Mouse (Mus musculus) liver, embryonic 15.5 days (tissue): ENCODE results near the gene Snx30. TPM values are rescaled to one million over a fixed set of nuclear protein-coding genes. Genes with fewer than 3 reads are reported as not detected.
"Not testable (repeated sequence)": the region's sequence is repeated elsewhere in the genome, so short reads cannot be mapped to it uniquely, and the experiment has no call there.

Experiments
- ATAC-seq: fragments of 200-750 bp; cut with Nextera tagmentation; 2 replicates; pipeline ENCODE4 v1.8.0; 2017; ENCODE audit warnings: moderate number of reproducible peaks, mild to moderate bottlenecking, moderate library complexity; ENCODE audit not compliant: insufficient read depth
- H3K27ac ChIP-seq: fragments of 300-500 bp; sonication (generic); replicated peaks from 2 replicates; pipeline ENCODE4 v1.5.1; 2015; ENCODE audit warnings: mild to moderate bottlenecking, inconsistent platforms
- H3K27me3 ChIP-seq: fragments of 300-500 bp; sonication (generic); 2 replicates; pipeline ENCODE4 v1.6.1; 2015; ENCODE audit warnings: mild to moderate bottlenecking, inconsistent platforms
- H3K36me3 ChIP-seq: fragments of 300-500 bp; sonication (generic); replicated peaks from 2 replicates; pipeline ENCODE4 v1.6.1; 2015; ENCODE audit warnings: moderate library complexity, mild to moderate bottlenecking, inconsistent platforms
- H3K4me1 ChIP-seq: fragments of 300-500 bp; sonication (generic); replicated peaks from 2 replicates; pipeline ENCODE4 v1.6.1; 2015; ENCODE audit warnings: inconsistent platforms
- H3K4me2 ChIP-seq: fragments of 300-500 bp; sonication (generic); 2 replicates; pipeline ENCODE4 v1.6.1; 2015; ENCODE audit warnings: moderate library complexity, mild to moderate bottlenecking, inconsistent platforms
- H3K4me3 ChIP-seq: fragments of 300-500 bp; sonication (generic); replicated peaks from 2 replicates; pipeline ENCODE4 v1.5.1; 2015; ENCODE audit warnings: mild to moderate bottlenecking, inconsistent platforms
- H3K9ac ChIP-seq: fragments of 300-500 bp; sonication (generic); 2 replicates; pipeline ENCODE4 v1.6.1; 2015; ENCODE audit warnings: moderate library complexity, mild to moderate bottlenecking, inconsistent platforms
- H3K9me3 ChIP-seq: fragments of 300-500 bp; sonication (generic); replicated peaks from 2 replicates; pipeline ENCODE4 v1.6.1; 2016; ENCODE audit warnings: inconsistent platforms
- WGBS: fragments of 180-500 bp; shearing (Covaris S2); methylation state at CpG from one replicate; pipeline ENCODE4 v1.1.7; 2015; ENCODE audit warnings: mixed read lengths; ENCODE audit not compliant: insufficient replicate concordance; 5-methylcytosine and 5-hydroxymethylcytosine counted together
- polyA plus RNA-seq: library from polyadenylated mRNA; unstranded; fragments of >200 nt; fragmentation: Nextera tagmentation; extraction: Ambion mirVana; gene quantifications from 2 replicates; pipeline ENCODE4 v1.2.1, GENCODE M21; 2015

Snx30 gene
- polyA plus RNA-seq, 1 experiment from 2014 or later, result 4.3 TPM

DNA sequence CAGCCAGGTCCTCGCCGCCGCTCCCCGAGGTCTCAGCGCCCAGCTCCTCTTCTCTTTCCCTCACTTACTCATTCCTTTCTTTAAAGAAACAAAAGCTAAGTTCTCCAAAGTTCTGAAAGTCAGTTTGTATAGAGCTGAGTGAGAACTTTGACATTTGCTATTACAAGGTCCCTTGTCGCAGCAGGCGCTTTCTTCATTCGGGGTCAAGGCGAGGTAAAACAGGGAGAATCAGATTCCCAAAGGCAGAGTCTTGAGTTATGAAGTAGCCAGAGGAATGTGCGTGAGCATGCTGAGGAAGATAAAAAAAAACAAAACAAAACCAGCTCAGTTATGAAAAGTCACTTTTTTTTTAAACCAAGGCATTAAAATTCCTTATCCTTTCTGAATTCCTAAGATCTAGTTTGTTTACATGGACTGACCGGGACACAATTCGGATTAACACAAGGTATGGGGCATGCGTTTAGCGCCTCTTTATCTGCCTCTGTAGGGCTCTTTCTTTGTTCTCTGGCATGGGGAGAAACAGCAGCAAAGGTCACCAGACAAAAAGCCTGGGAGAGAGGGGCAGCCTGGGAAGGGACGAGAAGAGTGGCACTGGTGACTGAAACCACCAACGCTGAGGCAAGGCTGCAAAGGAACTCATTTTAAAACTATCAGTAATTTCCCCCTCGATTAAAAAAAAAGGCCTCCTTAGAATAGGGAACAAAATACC lies 33.3 kb upstream of the Snx30 start:
- H3K4me1 ChIP-seq, result no peaks in the 10 kb centered on the region
- no peak for ATAC-seq
- no peaks in the 10 kb centered on the region for H3K9me3 ChIP-seq
- H3K4me2 ChIP-seq, result no peak overlapping the region
- H3K27me3 ChIP-seq, result no peaks in the 10 kb centered on the region
- peaks cover 60% of the 10 kb centered on the region for H3K36me3 ChIP-seq
- H3K4me3 ChIP-seq, result no peak overlapping the region
- H3K27ac ChIP-seq, result no peak overlapping the region
- no peak overlapping the region for H3K9ac ChIP-seq
- 83% methylated on average over 17 of the region's 17 CpGs for WGBS

DNA sequence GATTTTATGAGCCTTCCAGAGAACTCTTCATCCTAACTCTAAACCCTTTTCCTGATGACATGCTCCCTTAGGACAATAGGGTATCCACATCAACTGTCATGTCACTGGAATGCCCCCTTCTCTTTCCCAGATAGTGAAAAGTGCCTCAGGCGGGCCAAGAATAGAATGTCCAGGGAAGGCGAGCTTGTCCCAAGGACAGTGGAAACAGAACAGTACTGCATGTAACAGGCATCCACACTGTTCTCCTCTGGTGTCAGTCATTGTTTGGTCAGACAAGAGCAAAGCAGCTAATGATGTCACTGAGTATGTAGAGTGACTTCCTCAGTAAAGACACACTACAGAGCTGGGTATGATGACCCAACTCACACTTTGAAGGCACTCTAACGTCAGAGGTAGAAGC lies 27.8 kb upstream of the Snx30 start:
- Histone ChIP-seq H3K4me2 (no peak overlapping the region), H3K36me3 (peaks cover 39% of the 10 kb centered on the region), H3K4me1 (peaks cover 21% of the 10 kb centered on the region), H3K27ac (no peak overlapping the region), H3K9ac (no peak overlapping the region), H3K27me3 (no peaks in the 10 kb centered on the region), H3K4me3 (no peak overlapping the region), H3K9me3 (no peaks in the 10 kb centered on the region)
- no peak for ATAC-seq
- WGBS, result 63% methylated on average over 3 of the region's 3 CpGs

DNA sequence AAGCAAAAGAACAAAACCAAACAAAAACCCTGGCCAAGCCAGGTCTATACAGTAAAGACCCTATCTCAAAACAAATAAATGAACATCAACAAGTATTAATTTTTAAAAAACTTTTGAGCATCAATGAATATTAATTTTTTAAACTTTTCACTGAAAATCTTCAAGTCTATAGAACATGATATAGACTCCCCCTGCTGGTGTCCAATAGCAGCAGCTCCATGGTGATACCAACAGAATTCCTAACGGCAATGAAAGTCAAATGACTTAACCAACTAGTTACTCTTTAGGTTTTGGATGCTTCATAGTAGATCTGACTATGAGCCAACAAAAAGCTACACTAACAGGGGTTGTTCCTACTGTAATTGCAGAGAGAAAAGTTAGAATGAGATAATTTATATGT lies 25.1 kb upstream of the Snx30 start:
- Histone ChIP-seq H3K4me3 (no peak overlapping the region), H3K9ac (no peak overlapping the region), H3K27ac (no peak overlapping the region), H3K4me1 (peaks cover 28% of the 10 kb centered on the region), H3K4me2 (no peak overlapping the region), H3K36me3 (peaks cover 18% of the 10 kb centered on the region), H3K9me3 (no peaks in the 10 kb centered on the region), H3K27me3 (no peaks in the 10 kb centered on the region)
- WGBS, result 42% methylated on average over 1 of the region's 1 CpGs
- no peak for ATAC-seq

DNA sequence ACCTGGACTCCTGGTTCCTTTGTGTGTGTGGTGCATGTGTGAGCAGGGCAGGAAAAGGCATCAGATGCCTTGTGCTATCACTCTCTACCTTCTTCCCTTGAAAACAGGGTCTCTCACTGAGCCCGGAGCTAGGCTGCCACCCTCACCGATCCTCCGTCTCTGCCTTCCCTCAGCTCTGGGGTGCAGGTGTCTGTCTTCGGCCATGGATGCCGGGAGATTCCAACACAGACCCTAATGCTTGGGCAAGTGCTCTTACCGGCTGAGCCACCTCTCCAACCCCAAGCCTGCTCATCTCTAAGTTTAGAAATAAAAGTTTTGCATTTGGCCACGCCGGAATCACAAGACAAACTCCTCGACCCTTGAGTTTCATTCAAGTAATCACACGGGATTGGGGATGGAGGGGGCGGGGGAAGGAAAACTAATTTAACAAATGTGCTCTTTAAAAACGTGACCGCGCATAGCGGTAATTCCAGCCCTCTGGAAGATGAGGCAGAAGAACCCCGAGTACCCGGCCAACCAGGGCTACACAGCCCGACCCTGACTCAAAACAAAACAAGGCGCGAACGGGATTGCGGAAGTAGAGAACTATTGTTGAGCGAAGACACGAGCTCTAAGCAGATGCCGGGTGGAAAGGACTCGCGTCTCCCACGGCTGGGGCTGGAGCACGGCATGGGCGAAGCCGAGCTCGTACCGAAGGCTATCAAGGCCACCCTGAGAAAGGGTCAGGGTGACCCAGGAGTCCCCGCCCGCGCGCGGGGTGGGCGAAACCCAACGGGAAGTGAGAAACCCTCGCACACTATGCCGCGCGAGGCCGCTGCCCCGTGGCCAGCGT lies 22.6 kb upstream of the Snx30 start:
- WGBS, result under 1% methylated on average over 47 of the region's 47 CpGs

DNA sequence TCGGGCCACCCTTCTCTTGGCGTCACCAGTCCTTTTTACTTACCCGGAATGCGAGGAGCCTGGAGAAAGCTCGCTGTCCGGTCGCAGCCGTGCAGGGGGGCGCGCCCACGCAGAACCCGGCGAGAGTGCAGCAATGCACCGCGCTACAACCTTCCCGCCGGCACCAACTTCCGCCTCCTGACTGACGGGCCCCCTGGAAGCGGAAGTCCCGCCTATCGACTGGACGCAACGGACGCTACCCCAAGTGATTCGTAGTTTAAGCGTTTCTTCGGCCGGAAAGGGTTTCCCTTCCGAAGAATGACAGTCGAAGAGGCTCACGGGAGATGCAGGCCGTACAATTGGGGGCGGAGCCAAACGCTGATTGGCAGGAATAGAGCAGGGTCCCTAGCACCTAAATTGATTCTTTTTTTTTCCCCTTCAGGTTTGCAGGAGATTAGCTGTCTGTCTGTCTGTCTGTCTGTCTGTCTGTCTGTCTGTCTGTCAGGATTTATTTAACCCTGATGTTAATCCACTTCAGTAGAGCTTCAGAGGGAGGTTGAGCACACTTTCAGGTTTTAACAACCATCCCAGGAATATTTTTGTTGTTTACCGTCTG lies 21.9 kb upstream of the Snx30 start:
- H3K27me3 ChIP-seq, result no peaks in the 10 kb centered on the region
- H3K4me2 ChIP-seq, result peak overlapping the region; percentile 92
- WGBS, result under 1% methylated on average over 36 of the region's 36 CpGs
- H3K4me3 ChIP-seq, result peak overlapping the region; percentile 87
- peak overlapping the region; percentile 59 for H3K27ac ChIP-seq
- ATAC-seq, result peak; percentile 95
- no peaks in the 10 kb centered on the region for H3K9me3 ChIP-seq
- H3K9ac ChIP-seq, result peak overlapping the region; percentile 80
- peaks cover 28% of the 10 kb centered on the region for H3K4me1 ChIP-seq
- peaks cover 6% of the 10 kb centered on the region for H3K36me3 ChIP-seq

More for the DNA sequence above, 22.6 kb upstream of the Snx30 start:
- H3K4me1 ChIP-seq, result peaks cover 28% of the 10 kb centered on the region
- peak overlapping the region; percentile 92 for H3K4me2 ChIP-seq
- no peaks in the 10 kb centered on the region for H3K9me3 ChIP-seq
- H3K4me3 ChIP-seq, result peak overlapping the region; percentile 87
- H3K27ac ChIP-seq, result peak overlapping the region; percentile 59
- peaks cover 6% of the 10 kb centered on the region for H3K36me3 ChIP-seq
- peak; percentile 29 for ATAC-seq
- peak overlapping the region; percentile 80 for H3K9ac ChIP-seq
- no peaks in the 10 kb centered on the region for H3K27me3 ChIP-seq

DNA sequence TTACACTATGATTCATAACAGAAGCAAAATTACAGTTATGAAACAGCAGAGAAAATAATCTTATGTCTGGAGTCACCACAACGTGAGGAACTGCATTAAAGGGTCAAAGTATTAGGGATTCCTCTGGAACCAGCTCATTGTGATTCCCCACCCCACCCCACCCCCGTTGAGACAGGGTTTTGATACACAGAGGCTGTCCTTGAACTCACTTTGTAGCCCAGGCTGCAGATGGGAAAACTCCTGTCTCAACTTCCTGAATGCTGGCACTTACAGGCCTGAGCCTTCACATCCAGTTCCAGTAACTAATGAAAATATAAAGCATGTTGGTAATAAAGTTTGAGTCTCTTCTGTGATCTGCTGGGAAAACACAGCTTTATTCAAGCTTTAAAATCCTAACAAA lies 20.2 kb upstream of the Snx30 start:
- peaks cover 17% of the 10 kb centered on the region for H3K4me1 ChIP-seq
- H3K9ac ChIP-seq, result no peak overlapping the region
- H3K9me3 ChIP-seq, result no peaks in the 10 kb centered on the region
- H3K27ac ChIP-seq, result no peak overlapping the region
- WGBS, result 18% methylated on average over 2 of the region's 2 CpGs
- no peak for ATAC-seq
- H3K27me3 ChIP-seq, result no peaks in the 10 kb centered on the region
- H3K4me3 ChIP-seq, result no peak overlapping the region
- no peak overlapping the region for H3K4me2 ChIP-seq
- 0 out of 2 replicates have a peak, but pooled peaks cover 2% of the 10 kb centered on the region for H3K36me3 ChIP-seq

DNA sequence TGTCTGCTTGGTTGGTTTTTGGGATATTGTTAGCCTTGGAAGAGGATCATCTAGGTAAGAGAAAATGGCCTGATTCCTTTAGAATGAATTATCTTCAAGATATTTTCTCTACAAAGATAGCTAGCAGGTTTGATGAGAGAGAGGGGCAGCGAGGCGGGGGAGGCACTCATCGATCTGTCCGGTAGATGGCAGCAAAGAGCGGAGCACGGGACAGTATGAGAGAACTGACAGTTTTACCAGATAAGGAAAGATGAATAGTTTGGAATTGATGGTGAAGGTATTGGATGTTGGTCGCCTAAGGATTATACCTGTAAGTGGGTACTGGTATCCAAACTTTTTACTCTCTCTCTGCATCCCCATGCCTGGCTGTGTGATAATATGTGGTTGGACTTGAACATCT lies 19.0 kb upstream of the Snx30 start:
- no peaks in the 10 kb centered on the region for H3K9me3 ChIP-seq
- H3K27me3 ChIP-seq, result peaks cover under 1% of the 10 kb centered on the region; the same call in 1 of the 2 replicates
- no peak overlapping the region for H3K9ac ChIP-seq
- H3K4me2 ChIP-seq, result no peak overlapping the region
- ATAC-seq, result no peak
- no peak overlapping the region for H3K4me3 ChIP-seq
- 0 out of 2 replicates have a peak, but pooled peaks cover under 1% of the 10 kb centered on the region for H3K36me3 ChIP-seq
- no peak overlapping the region for H3K27ac ChIP-seq
- H3K4me1 ChIP-seq, result peaks cover 15% of the 10 kb centered on the region
- 0% methylated on average over 7 of the region's 7 CpGs for WGBS

DNA sequence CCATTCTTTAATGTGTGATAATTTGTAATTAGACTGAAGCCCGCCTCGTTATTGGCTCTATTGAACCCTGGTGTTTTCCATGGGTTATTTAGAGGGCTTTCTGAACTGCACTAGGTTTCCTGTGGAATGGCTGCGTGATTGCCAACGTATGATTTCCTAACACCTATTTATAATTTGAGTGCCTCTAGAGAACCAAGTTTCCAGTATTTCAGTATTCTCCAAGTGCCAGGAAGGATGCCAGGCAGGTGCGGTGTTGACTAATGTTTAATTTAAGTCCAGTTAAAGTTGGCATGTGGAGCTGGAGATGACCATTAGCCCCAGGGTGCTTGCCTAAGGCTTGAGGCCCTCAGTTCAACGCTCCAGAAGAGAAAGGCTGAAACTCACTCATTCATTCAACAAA lies 18.5 kb upstream of the Snx30 start:
- WGBS, result 65% methylated on average over 6 of the region's 6 CpGs
- Histone ChIP-seq H3K9ac (no peak overlapping the region), H3K4me2 (no peak overlapping the region), H3K36me3 (no peaks in the 10 kb centered on the region), H3K27ac (no peak overlapping the region), H3K9me3 (no peaks in the 10 kb centered on the region), H3K4me1 (peaks cover 11% of the 10 kb centered on the region), H3K4me3 (no peak overlapping the region), H3K27me3 (peaks cover 5% of the 10 kb centered on the region; the same call in 1 of the 2 replicates)
- no peak for ATAC-seq

DNA sequence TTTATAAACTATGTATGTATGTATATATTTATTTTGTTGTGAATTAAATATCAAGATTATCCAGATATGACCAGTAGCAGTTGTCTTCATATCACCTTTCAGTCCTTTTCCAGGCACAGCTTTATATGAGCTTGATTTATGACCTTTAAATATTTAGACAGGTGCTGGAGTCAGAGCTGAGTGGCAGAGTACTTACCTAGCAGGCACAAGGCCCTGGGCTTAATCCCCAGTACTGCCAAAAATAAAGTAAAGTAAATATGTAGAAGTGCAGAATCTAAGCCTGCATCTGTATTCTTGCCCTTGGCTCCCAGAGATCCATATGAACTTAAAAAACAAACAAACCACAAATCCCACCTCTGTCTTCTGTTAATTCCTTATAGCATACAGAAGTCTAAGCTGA lies 16.6 kb upstream of the Snx30 start:
- Histone ChIP-seq H3K27ac (no peak overlapping the region), H3K9ac (no peak overlapping the region), H3K9me3 (no peaks in the 10 kb centered on the region), H3K4me3 (no peak overlapping the region), H3K4me1 (peaks cover 5% of the 10 kb centered on the region), H3K36me3 (no peaks in the 10 kb centered on the region), H3K27me3 (peaks cover 5% of the 10 kb centered on the region; the same call in 1 of the 2 replicates), H3K4me2 (no peak overlapping the region)
- ATAC-seq, result no peak

DNA sequence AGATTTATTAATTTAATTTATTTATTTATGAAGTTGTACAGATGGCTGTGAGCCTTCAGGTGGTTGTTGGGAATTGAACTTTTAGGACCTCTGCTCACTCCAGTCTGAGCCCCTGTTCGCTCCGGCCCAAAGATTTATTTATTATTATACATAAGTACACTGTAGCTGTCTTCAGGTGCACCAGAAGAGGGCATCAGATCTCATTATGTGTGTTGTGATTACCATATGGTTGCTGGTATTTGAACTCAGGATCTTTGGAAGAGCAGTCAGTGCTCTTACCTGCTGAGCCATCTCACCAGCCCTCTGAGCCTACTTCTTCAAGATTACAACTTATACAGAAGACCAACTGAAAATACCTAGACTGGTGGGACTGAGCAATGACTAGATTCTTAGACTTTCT lies 12.0 kb upstream of the Snx30 start:
- H3K4me2 ChIP-seq, H3K36me3 ChIP-seq, H3K4me3 ChIP-seq, H3K4me1 ChIP-seq, H3K27ac ChIP-seq, H3K9ac ChIP-seq, H3K27me3 ChIP-seq, H3K9me3 ChIP-seq, ATAC-seq: not testable (repeated sequence)
- WGBS, result 60% methylated on average over 2 of the region's 2 CpGs

DNA sequence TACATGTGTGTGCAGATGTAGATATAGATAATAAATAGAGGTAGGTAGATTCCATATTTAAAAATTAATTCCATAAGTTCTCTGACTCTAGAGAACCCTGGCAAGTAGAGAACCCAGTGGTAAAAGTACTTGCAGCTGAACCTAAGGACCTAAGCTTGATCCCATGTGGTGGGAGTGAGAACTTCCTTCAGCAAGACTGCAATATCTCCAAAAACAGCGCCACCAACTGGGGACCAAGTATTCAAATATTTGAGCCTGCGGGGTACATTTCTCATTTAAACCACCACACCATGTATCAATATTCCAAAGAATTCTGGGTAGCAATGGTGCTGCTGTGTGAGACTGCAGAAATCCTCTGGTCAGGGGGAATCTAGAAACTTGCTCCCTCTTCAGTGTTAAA lies 11.5 kb upstream of the Snx30 start:
- no peaks in the 10 kb centered on the region for H3K9me3 ChIP-seq
- no peaks in the 10 kb centered on the region for H3K4me1 ChIP-seq
- no peak overlapping the region for H3K4me2 ChIP-seq
- ATAC-seq, result no peak
- 73% methylated on average over 2 of the region's 2 CpGs for WGBS
- peaks cover 5% of the 10 kb centered on the region; the same call in 1 of the 2 replicates for H3K27me3 ChIP-seq
- no peak overlapping the region for H3K27ac ChIP-seq
- no peak overlapping the region for H3K4me3 ChIP-seq
- no peak overlapping the region for H3K9ac ChIP-seq
- H3K36me3 ChIP-seq, result no peaks in the 10 kb centered on the region
